Mouse (Mus musculus) cortical plate, adult 2 months (tissue): ENCODE measurements around the gene St8sia4.

Source experiments
- CTCF ChIP-seq: fragments of 200-500 bp; IDR thresholded peaks from 2 replicates; pipeline ENCODE4 v1.5.1; 2011; ENCODE audit warnings: mild to moderate bottlenecking, control low read depth, low read length; ENCODE audit not compliant: insufficient read depth; ENCODE audit errors: extremely low read depth
- POLR2A ChIP-seq: fragments of 200-500 bp; IDR thresholded peaks from 2 replicates; pipeline ENCODE4 v1.6.1; 2011; ENCODE audit warnings: mild to moderate bottlenecking, low read length, control low read depth; ENCODE audit not compliant: insufficient read depth; ENCODE audit errors: extremely low read depth

- no peak for TF ChIP-seq CTCF
- no peak for TF ChIP-seq POLR2A
These were observed 2.2 kb downstream of the St8sia4 start for GRCm38 (mm10) chr1:95664969-95665702.
